Mouse (Mus musculus) urinary bladder, postnatal 36 days (tissue): ENCODE data around the gene Fbp2.

ENCODE experiments used
- DNase-seq, 2 experiments: peaks; one replicate each; pipeline ENCODE4 v3.0.0; 2022; ENCODE audit warnings: low spot score in 2 of 2, mixed read lengths in 1 of 2

The Fbp2 gene

DNA sequence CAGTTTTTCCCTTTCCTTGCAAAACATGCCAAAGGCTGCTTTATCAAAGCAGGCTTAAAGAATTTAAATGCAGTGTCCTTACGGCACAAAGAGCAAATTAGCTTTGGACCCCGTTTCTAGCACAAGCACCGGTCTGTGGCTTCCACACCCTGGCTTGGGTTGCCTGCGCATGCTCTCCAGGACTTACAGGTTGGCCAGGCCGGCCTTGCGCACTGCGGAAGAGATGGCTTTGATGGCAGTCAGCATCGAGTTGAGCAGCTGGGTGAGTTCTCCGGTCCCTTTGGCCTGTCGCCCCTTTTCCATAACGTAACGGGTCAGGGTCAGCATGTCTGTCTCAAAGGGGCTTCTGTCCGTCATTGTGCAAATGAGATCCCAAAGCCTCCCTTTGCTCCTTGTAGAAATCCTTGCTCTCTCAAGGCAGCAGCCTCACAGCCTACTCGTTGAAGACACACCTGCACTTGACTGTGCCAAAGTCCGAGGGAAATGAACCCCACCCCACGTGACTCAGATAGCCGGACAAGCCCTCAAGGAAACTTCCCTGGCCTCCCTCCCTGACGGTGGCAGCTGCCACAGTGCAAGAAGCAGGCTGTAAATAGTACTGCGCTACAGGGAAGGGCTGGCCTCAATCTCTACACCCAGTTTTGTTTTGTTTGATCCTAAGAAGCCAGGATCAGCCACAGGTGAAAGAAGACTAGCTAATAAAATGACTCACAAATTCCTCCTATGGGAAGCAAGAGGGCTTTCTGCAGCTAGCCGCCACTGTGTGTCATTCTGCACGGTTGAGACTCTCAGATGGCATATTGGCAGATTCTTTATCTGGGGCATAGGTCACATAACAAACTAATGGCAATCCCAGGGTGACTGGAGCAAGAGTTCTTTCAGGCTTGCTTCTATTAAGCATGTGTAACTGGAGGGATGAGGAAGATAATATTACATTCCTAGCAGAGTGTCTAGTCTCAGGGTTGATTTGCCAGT is at the start of gene Fbp2:
Fbp2 (minus strand) TSS at position 482 of the 975 bp plus-strand sequence.
- DNase-seq = peak; percentile 39 to 57

GRCm38 (mm10) chr13:62907527-62908162 is 49.4 kb upstream of the Fbp2 start:
- no peak for DNase-seq

GRCm38 (mm10) chr13:62901139-62901538 is 42.9 kb upstream of the Fbp2 start:
- DNase-seq = no peak

GRCm38 (mm10) chr13:62897927-62898646 is 39.9 kb upstream of the Fbp2 start:
- no peak for DNase-seq

GRCm38 (mm10) chr13:62893044-62893842 is 35.0 kb upstream of the Fbp2 start:
- DNase-seq = no peak

GRCm38 (mm10) chr13:62889311-62889710 is 31.1 kb upstream of the Fbp2 start:
- no peak for DNase-seq

DNA sequence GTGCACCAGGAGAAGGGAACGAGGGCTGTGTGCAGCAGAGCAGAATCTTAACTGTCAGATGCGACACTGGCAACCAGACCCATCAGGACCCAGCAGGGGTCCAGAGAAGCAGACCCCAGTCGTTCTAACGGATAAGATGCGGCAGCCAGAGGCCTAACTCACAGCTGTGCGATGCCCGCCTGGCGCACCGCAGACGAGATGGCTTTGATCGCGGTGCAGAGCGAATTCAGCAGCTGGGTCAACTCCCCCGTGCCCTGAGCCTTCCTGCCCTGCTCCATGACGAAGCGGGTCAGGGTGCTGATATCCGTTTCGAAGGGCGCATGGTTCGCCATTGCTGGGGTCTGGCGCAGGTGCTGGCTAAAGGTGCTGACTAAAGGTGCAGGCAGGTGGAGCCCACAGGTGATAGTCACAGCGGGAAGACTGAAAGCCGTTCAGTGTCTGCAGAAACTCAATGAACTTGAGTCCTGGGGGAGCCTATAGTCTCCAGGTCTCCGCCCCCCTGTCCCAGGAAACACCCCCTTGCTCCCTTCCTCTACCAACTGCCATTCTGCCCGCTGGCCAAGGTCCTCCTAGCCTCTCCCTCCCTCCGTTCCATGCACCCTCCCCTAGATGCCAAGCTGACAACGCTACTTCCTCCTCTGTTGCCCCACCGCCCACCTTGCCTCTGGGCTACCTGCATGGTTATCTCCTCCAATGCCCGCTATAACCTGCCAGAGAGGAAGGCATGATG is 29.7 kb upstream of the Fbp2 start, which contains the start of gene Fbp1:
Fbp1 (minus strand) TSS at position 571 of the 730 bp plus-strand sequence.
- no peak for DNase-seq

- no peak for DNase-seq
These were observed 26.3 kb upstream of the Fbp2 start for GRCm38 (mm10) chr13:62884536-62884935.

DNA sequence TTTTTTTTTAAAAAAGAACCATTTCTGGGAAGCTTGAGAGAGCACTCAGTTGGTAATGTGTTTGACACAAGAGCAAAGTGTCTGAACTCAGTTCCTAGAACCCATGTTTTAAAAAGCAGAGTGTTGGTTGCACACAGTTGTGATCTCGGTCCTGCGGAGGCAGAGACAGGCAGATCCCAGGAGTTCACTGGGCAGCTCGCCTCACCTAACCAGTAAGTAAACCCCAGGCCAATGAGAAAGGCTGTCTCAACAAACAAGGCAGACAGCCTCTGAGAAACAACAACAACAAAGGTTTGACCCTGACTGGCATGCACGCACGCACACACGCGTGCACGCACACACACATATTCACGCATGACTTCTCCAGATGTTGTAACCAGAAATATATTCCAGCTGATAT is 25.7 kb upstream of the Fbp2 start:
- DNase-seq = no peak

DNA sequence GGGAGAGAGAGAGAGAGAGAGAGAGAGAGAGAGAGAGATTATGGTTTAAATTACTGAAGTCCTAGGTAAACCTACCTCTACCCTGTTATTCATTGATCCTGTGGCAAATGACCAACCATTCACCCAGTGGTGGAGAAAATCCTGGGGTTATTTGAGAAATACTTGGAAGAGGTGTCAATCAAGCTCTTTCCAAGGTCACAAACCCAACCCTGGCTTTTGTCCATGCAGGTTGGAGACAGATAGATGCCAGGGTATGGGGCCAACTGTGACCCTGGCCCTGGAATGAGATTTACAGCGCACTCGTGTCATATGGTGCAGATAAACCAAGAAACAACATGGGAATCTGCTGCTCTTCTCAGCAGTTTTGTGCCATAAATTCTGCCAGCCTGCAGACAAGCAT is 25.2 kb upstream of the Fbp2 start:
- no peak for DNase-seq

DNA sequence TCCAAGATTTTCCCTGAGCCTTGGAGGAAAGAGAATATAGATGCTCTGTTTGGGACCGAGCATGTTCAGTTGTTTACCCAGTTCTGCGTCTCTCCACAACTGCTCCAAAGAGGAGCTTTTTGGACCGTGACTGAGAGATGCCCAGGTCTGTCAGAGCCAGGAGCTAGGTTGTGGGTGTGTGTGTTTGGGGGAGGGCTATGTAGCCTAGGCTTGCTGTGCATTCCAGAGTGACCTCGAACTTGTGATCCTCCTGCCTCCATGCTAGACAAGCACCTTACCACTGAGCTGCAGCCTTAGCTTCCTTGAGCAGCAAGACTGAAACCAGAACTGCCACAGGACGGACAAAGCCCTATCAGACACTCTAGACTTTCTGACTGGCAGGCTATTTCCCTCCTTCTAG is 24.6 kb upstream of the Fbp2 start:
- no peak for DNase-seq

DNA sequence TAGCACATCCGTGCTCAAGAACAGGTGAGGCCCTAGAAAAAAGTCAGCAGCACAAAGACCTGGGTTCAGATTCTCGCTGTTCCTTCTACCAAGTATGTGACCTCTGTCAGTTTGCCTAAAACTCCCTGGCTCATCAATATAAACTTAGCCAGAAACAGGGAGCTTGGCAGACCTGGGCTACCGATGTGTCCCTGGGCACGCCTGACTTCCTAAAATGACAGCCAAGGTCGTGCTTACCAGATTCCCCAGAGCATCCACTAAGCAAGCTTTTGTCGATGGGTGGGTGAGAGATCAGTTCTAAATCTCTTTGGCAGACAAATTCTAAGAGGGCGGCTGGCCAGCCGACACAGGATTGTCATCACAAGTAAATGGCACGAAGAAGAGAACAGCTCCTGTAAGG is 23.1 kb upstream of the Fbp2 start:
- DNase-seq = no peak

- peak in 1 of 2 experiments; percentile 32 for DNase-seq
These were observed 21.8 kb upstream of the Fbp2 start for GRCm38 (mm10) chr13:62879831-62880615.

DNA sequence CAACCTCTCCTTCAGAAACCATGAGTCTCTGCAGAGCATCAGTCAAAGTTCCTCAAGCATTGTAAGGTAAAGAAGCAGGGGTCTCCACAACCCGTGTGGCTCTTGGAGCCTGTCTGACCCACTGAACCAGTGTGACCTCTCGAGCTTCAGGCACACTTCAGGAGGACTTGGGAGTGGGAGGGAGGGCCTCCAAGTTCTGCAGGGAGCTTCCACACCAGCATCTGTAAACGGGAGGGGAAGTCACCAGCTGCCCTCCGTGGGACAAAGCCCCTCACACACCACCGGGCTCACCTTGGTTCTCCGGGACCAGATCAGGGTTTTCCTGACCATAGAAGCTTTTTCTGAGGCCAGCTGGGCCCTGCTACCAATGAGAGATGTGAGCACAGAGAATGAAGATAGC is 21.2 kb upstream of the Fbp2 start:
- DNase-seq = no peak

DNA sequence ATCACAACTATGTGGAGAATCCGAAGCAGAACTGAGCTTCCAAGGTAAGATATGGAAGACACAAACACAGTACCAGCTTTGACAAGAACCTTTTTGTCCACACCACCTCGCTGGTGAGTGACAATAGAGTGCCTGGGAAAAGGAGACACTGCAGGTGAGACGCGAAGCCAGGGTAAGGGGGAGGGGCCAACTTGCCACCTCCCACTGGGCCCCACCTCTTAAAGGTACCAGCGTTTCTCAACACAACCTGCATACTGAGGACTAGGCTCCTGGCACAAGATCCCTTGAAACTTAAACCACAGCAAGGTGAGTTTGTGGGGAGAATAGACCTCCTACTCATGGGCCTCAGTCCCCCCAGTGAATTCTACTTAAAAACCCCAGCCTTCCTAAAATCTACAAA is 19.0 kb upstream of the Fbp2 start:
- peak in 1 of 2 experiments; percentile 38 for DNase-seq

- DNase-seq = no peak
These were observed 17.9 kb upstream of the Fbp2 start for GRCm38 (mm10) chr13:62876111-62876510.

- peak; percentile 67 to 76 for DNase-seq
These were observed 14.0 kb upstream of the Fbp2 start for GRCm38 (mm10) chr13:62872252-62872651.

- no peak for DNase-seq
These were observed 12.4 kb upstream of the Fbp2 start for GRCm38 (mm10) chr13:62870605-62871004.

- DNase-seq = no peak
These were observed 8.6 kb upstream of the Fbp2 start for GRCm38 (mm10) chr13:62866817-62867216.
